Mouse (Mus musculus) lung, postnatal 14 days (tissue): ENCODE results near the gene Selenow.

Experiments
- DNase-seq: peaks from one replicate; pipeline ENCODE4 v3.0.0; 2021

Gene Selenow

DNA sequence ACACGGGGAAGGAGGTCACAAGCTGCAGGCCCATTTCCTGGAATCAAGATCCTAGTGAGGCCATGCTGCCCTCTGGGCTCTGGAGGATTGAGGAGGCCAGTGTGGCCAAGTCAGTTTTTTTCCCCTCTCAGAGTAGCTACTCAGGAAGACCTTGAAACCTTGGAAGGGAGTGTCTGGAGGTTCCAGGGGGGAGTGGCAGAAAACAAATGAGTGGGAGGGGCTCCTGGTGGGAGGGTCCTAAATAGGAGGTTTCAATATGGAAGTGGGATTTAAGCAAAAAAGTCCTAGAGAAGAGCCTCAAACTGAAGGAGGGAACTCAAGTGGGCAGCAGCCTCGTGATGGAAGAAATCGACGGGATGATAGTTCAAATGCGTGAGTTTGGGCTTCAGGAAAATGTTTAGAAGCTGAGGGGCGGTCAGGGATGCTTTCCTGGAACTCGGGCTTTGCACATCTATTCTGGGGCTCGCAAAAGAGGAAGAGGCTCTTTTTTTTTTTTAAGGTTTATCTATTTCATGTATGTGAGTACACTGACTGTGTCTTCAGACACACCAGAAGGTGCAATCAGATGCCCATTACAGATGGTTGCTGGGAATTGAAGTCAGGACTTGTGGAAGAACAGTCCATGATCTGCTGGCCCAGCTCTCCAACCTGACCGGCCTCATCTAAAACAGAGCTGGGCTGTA lies 20.7 kb downstream of the Selenow start:
- no peak for DNase-seq

DNA sequence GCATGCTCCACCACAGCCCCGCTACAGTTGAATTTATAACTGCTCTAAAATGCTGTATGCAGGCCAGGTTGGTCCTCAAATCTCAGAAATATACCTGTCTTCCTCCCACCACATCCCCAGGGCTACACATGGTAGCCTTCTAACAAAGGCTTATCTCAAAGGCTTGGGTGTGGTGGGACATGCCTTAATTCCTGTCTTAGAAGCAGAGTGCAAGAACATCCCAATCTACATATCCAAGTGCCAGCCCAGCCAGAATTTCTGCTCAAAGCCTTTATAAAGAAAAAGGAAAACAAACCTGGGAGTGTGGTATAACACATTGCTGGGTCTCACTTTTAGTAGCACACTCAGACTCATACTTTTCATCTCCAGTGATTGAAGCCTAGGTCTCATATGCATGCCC lies 28.0 kb downstream of the Selenow start:
- DNase-seq: no peak

DNA sequence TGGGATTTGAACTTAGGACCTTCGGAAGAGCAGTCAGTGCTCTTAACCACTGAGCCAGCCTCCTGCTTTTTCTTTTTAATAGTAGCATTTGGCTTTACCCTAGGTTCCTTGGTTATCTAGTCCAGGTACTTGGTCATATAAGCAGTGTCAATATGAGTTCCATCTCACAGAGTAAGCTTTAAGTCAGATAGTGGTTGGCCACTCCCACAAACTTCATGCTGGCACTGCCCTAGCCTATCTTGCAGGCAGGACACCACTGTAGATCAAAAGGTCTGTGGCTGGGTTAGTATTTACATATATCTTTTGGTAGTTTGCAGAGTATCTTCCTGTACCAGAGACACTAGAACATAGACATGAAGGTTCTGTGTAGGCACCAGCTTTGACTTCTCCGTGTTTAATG lies 38.1 kb downstream of the Selenow start:
- DNase-seq: no peak

DNA sequence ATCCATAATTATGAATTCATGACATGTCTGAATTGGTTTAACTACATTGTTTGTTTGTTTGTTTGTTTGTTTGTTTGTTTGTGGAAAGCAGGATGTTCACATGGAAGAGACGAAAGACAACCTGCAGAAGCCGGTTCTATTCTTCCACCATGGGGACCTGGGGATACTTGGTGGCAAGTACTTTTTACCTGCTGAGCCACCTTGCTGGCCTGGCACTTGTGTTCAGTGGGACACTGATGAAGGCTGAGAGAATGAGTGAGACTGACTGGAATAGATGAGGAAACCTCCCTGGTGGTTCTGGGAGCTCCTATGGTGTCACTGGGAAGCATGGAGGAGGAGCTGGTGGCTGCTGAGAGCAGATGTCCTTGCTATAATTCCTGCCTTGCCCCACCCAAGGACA lies 39.9 kb downstream of the Selenow start, which contains the start of gene Crxos:
Crxos (plus strand) TSS at position 301 of the 400 bp plus-strand sequence.
- no peak for DNase-seq

DNA sequence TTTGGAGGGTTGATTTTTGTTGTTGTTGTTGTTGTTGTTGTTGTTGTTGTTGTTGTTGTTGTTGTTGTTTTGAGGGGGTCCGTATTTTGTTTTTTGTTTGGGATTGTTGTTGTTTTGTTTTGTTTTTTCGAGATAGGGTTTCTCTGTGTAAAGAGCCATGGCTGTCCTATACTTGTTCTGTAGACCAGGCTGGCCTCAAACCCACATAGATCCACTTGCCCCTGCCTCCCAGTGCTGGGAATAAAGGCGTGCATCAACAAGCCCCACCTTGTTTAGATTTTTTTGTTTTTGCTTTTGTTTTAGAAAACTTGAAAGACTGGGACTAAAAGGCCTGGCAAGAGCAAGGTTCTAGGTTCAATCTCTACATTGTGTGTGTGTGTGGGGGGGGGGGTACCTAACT lies 40.4 kb downstream of the Selenow start:
- DNase-seq: no peak

DNA sequence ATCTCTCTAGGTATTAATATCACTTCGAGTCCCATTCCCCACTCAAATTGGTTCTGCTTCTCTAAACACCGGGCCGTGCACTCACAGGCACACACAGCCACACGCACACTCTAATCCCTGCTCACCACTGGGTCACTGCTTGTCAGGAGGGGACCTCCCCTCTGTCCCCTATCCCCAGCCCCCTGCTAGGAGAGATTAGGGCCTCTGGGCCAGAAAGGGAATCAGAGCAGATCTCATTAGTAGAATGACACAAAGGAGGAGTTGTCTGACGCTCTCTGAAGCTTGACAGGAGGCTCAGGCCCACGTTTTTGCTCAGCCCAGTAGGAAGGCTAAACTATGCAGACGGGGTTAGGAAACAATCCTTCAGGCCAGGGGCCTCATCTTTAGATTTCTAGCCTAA lies 40.8 kb downstream of the Selenow start:
- no peak for DNase-seq

DNA sequence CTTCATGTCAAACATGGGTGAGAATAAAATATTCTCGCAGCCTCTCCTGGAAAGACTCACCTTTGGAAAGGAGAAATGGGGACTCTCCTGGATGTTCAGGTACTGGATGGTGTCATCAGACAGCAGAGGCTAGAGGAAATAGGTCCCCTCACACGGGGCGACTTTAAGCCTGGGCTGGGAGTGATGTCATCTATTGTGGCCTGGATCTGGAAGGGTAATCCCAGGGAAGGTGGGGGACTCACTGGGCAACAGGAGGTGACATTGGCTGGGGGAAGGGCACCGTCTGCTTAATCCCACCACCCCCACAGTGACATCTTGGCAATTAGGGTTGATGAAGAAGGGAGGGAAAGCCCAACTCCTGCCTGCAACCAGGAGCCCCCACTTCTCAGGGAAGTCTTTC lies 42.4 kb downstream of the Selenow start, which contains the start of gene Crx:
Crx (minus strand) TSS at position 213 of the 400 bp plus-strand sequence.
- DNase-seq: no peak
